Mouse (Mus musculus): Measurements from ENCODE around the gene Coro6. TPM values are rescaled to one million over a fixed set of nuclear protein-coding genes. Genes with fewer than 3 reads are reported as not detected.

The Coro6 gene
- polyA plus RNA-seq, 1 experiment from 2014 or later: 0.05 TPM

- no peaks in the 10 kb centered on the region for H3K9me3 ChIP-seq (replicated peaks)
- peaks cover 29% of the 10 kb centered on the region for H3K27me3 ChIP-seq
- H3K4me1 ChIP-seq: peaks cover 55% of the 10 kb centered on the region
- 71% methylated on average over 5 of the region's 5 CpGs for WGBS
- no peak overlapping the region for H3K4me2 ChIP-seq
- no peaks in the 10 kb centered on the region for H3K36me3 ChIP-seq (ENCODE audit: poor library complexity, severe bottlenecking)
- no peak overlapping the region for H3K9ac ChIP-seq
- H3K27ac ChIP-seq: no peak overlapping the region
- no peak for ATAC-seq
- no peak overlapping the region for H3K4me3 ChIP-seq
Measured at GRCm38 (mm10) chr11:77516553-77517425, 54.6 kb downstream of the Coro6 start.

DNA sequence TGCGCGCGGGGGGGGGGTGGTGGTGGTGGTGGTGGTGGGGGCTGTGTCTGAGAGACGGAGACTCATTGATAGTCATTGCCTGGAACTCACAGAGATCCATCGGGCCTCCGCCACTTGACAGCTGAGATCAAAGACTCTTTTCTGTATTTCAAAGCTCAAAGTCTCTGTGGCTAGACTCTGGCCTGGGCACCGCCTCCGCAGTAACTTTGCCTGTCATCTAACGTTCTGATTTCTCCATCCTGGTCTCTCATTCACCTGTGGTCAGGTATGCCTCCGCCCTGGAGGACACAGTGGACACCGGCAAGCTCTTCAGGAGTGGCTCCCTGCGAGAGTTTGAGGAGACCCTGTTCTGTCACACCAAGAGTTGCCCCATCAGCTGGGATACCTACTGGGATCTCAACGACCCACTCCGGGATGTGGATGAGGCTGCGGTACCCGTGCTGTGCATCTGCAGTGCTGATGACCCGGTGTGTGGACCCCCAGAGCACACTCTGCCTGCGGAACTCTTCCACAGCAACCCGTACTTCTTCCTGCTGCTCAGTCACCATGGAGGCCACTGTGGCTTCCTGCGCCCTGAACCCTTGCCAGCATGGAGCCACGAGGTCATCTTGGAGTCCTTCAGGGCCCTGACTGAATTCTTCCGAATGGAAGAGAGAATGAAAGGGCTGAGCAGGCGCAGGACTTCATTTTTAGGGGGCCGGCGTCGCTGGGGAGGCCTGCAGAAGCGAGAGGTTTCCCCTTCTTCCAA is 56.0 kb downstream of the Coro6 start:
- no peaks in the 10 kb centered on the region for H3K36me3 ChIP-seq (ENCODE audit: poor library complexity, severe bottlenecking)
- H3K27ac ChIP-seq: no peak overlapping the region
- peaks cover 46% of the 10 kb centered on the region for H3K4me1 ChIP-seq
- no peaks in the 10 kb centered on the region for H3K9me3 ChIP-seq (replicated peaks)
- H3K27me3 ChIP-seq: peaks cover 29% of the 10 kb centered on the region
- ATAC-seq: no peak
- 80% methylated on average over 27 of the region's 27 CpGs for WGBS
- H3K4me2 ChIP-seq: no peak overlapping the region
- no peak overlapping the region for H3K4me3 ChIP-seq
- H3K9ac ChIP-seq: no peak overlapping the region

- WGBS: 83% methylated on average over 5 of the region's 5 CpGs
- ATAC-seq: no peak
- peaks cover 39% of the 10 kb centered on the region for H3K4me1 ChIP-seq
- no peaks in the 10 kb centered on the region for H3K9me3 ChIP-seq (replicated peaks)
- H3K27me3 ChIP-seq: peaks cover 28% of the 10 kb centered on the region
- H3K4me3 ChIP-seq: no peak within 1 kb of the TSS
- no peak within 1 kb of the TSS for H3K4me2 ChIP-seq
- H3K9ac ChIP-seq: no peak within 1 kb of the TSS; the same call in 1 of the 2 replicates
- no peak within 1 kb of the TSS for H3K27ac ChIP-seq
- no peaks in the 10 kb centered on the region for H3K36me3 ChIP-seq (ENCODE audit: poor library complexity, severe bottlenecking)
Measured at GRCm38 (mm10) chr11:77519043-77519442, 56.8 kb downstream of the Coro6 start, which contains the start of gene Gm10392. Gm10392 (minus strand) TSS chr11:77519198.

Other genes with a start within 250 kb of the Coro6 start
- gene Ssh2, start 246.1 kb upstream of the Coro6 start, polyA plus RNA-seq (2015; fragmentation: Nextera tagmentation; extraction: Ambion mirVana): 13.9 and 16.6 TPM in 2 replicates
- gene Ankrd13b, start 27.3 kb downstream of the Coro6 start, polyA plus RNA-seq (2015; fragmentation: Nextera tagmentation; extraction: Ambion mirVana): 18.0 and 18.7 TPM in 2 replicates
- gene Git1, start 31.2 kb downstream of the Coro6 start, polyA plus RNA-seq (2015; fragmentation: Nextera tagmentation; extraction: Ambion mirVana): 12.9 and 14.6 TPM in 2 replicates
- 3.0 and 3.8 TPM in 2 replicates for gene Abhd15, start 52.7 kb downstream of the Coro6 start, polyA plus RNA-seq (2015; fragmentation: Nextera tagmentation; extraction: Ambion mirVana)
- gene Trp53i13, start 53.6 kb downstream of the Coro6 start, polyA plus RNA-seq (2015; fragmentation: Nextera tagmentation; extraction: Ambion mirVana): 19.7 and 20.9 TPM in 2 replicates
- 0.12 and 0.16 TPM in 2 replicates for gene Gm10392, start 56.8 kb downstream of the Coro6 start, polyA plus RNA-seq (2015; fragmentation: Nextera tagmentation; extraction: Ambion mirVana)
- 25.8 and 28.5 TPM in 2 replicates for gene Taok1, start 145.4 kb downstream of the Coro6 start, polyA plus RNA-seq (2015; fragmentation: Nextera tagmentation; extraction: Ambion mirVana)
- gene Nufip2, start 223.7 kb downstream of the Coro6 start, polyA plus RNA-seq (2015; fragmentation: Nextera tagmentation; extraction: Ambion mirVana): 4.3 and 5.0 TPM in 2 replicates

Data from forebrain, embryonic 13.5 days (tissue).